Comparison of ENCODE assay signal across 14 mouse cellular contexts in the genomic region with DNA sequence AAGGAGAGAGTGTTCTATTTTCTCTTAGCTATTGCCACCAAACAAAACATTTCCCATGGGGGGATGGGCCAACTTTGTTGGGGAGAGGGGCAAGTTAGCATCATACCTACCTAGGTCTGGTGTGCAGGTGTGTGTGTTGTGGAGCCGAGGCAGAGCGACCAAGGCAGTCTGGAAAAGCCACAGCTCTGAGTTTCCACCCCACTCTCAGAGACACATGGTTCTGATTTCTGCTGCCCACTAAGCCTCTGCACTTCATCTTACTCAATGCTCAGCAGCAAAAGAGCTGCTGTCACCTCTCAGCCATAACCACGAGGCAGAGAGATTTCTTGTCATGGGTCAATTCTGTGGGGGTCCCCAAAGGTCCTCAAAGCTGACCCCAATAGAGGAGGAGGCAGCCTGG. TPM values are rescaled to one million over a fixed set of nuclear protein-coding genes. Genes with fewer than 3 reads are reported as not detected.
DNase-seq lines count a peak whose midpoint lies in the region; ATAC-seq and TF ChIP-seq lines count a peak whose summit lies in the region.
"Had no signal": no experiment of that assay in that cellular context is flagged by ENCODE, and none has a peak within 500 bp of the region (broad histone marks: within the 10 kb centered on the region; RNA-seq: fewer than 3 reads in every experiment).

No protein-coding gene starts in this region.

- H3K27me3 ChIP-seq in embryonic facial prominence, embryonic 14.5 days (replicated peaks; ENCODE audit: control insufficient read depth, insufficient read depth, low read length), result no peaks in the 10 kb centered on the region
- no peaks in the 10 kb centered on the region for H3K27me3 ChIP-seq in hindbrain, embryonic 15.5 days
- H3K27me3 ChIP-seq in midbrain, embryonic 16.5 days (ENCODE audit: control insufficient read depth, insufficient read depth, low read depth, low read length), result no peaks in the 10 kb centered on the region
- H3K27me3 ChIP-seq: heart, embryonic 12.5 days had no signal

- no peak for TF ChIP-seq CTCF in layer of hippocampus, adult 2 months (conservative IDR thresholded peaks at IDR 0.05)

- H3K27ac ChIP-seq in layer of hippocampus, adult 2 months, result peak overlapping the region; percentile 96
- peak overlapping the region; percentile 62 for H3K27ac ChIP-seq in embryonic facial prominence, embryonic 14.5 days (replicated peaks; ENCODE audit: low read depth, low read length)
- H3K27ac ChIP-seq in hindbrain, embryonic 15.5 days (replicated peaks), result peak overlapping the region; percentile 87
- H3K27ac ChIP-seq in midbrain, embryonic 16.5 days (ENCODE audit: low read length), result peak overlapping the region; percentile 92

- no peak for DNase-seq in layer of hippocampus, adult 2 months (ENCODE audit: low spot score in 2 of 2)
- no peak for DNase-seq in layer of hippocampus, adult 8-10 months (ENCODE audit: low spot score in 2 of 2)
- DNase-seq in embryonic facial prominence, embryonic 14.5 days (ENCODE audit: low spot score), result peak; percentile 39
- DNase-seq in thymus, postnatal 0 days (ENCODE audit: low spot score), result no peak
- DNase-seq in adrenal gland, postnatal 25 days, result no peak
- no peak for DNase-seq in testis, postnatal 10 days (ENCODE audit: low spot score)
- DNase-seq: kidney, adult 18-20 months; thymus, adult 2 months had no signal

- no peak; the same call in 1 of the 2 replicates for ATAC-seq in embryonic facial prominence, embryonic 14.5 days (ENCODE audit: low read depth)
- no peak for ATAC-seq in hindbrain, embryonic 15.5 days (ENCODE audit: low FRiP score, low read depth)
- 0 out of 2 replicates have a peak, but pooled peaks have one; percentile 36 for ATAC-seq in midbrain, embryonic 16.5 days
- ATAC-seq: CD4-positive, CD25-positive, alpha-beta regulatory T cell, adult 4 months had no signal

- no peaks in the 10 kb centered on the region for H3K36me3 ChIP-seq in embryonic facial prominence, embryonic 14.5 days (ENCODE audit: control insufficient read depth, insufficient read depth, low read length)
- no peaks in the 10 kb centered on the region for H3K36me3 ChIP-seq in hindbrain, embryonic 15.5 days
- no peaks in the 10 kb centered on the region for H3K36me3 ChIP-seq in midbrain, embryonic 16.5 days (ENCODE audit: control insufficient read depth, insufficient read depth, low read length)
- H3K36me3 ChIP-seq: heart, embryonic 12.5 days had no signal

- peaks cover 22% of the 10 kb centered on the region for H3K4me1 ChIP-seq in embryonic facial prominence, embryonic 14.5 days (ENCODE audit: control insufficient read depth, insufficient read depth, low read length)
- H3K4me1 ChIP-seq in hindbrain, embryonic 15.5 days (replicated peaks), result peaks cover 73% of the 10 kb centered on the region
- H3K4me1 ChIP-seq in midbrain, embryonic 16.5 days (ENCODE audit: control insufficient read depth, insufficient read depth, low read length), result peaks cover 56% of the 10 kb centered on the region

- peak overlapping the region; percentile 48; the same call in 1 of the 2 replicates for H3K4me2 ChIP-seq in embryonic facial prominence, embryonic 14.5 days (ENCODE audit: low read depth, low read length)
- peak overlapping the region; percentile 46 for H3K4me2 ChIP-seq in hindbrain, embryonic 15.5 days
- peak overlapping the region; percentile 23; the same call in 1 of the 2 replicates for H3K4me2 ChIP-seq in midbrain, embryonic 16.5 days (ENCODE audit: low read length)

- no peak overlapping the region for H3K9ac ChIP-seq in embryonic facial prominence, embryonic 14.5 days (ENCODE audit: low read depth, low read length)
- H3K9ac ChIP-seq in hindbrain, embryonic 15.5 days, result no peak overlapping the region
- H3K9ac ChIP-seq in midbrain, embryonic 16.5 days (ENCODE audit: low read depth, low read length), result 0 out of 2 replicates have a peak overlapping the region, but pooled peaks have one; percentile 6
- H3K9ac ChIP-seq: heart, embryonic 12.5 days had no signal

- H3K4me3 ChIP-seq in layer of hippocampus, adult 2 months, result peak overlapping the region; percentile 43; the same call in 1 of the 2 replicates
- H3K4me3 ChIP-seq in embryonic facial prominence, embryonic 14.5 days (ENCODE audit: low read depth, low read length), result no peak overlapping the region
- H3K4me3 ChIP-seq in hindbrain, embryonic 15.5 days, result no peak overlapping the region
- no peak overlapping the region for H3K4me3 ChIP-seq in midbrain, embryonic 16.5 days (ENCODE audit: low read depth, low read length)
- H3K4me3 ChIP-seq: erythroblast, embryonic 14.5 days; heart, embryonic 12.5 days; myocyte had no signal

- no peaks in the 10 kb centered on the region for H3K9me3 ChIP-seq in embryonic facial prominence, embryonic 14.5 days (ENCODE audit: control insufficient read depth, low read length)
- H3K9me3 ChIP-seq in hindbrain, embryonic 15.5 days, result no peaks in the 10 kb centered on the region
- no peaks in the 10 kb centered on the region for H3K9me3 ChIP-seq in midbrain, embryonic 16.5 days (replicated peaks; ENCODE audit: control insufficient read depth, low read length, poor library complexity, severe bottlenecking)
- H3K9me3 ChIP-seq: heart, embryonic 12.5 days had no signal

- WGBS in embryonic facial prominence, embryonic 14.5 days, result 18% methylated on average over 3 of the region's 3 CpGs
- WGBS in hindbrain, embryonic 15.5 days, result 35% methylated on average over 3 of the region's 3 CpGs
- 35% methylated on average over 3 of the region's 3 CpGs for WGBS in midbrain, embryonic 16.5 days

RNA-seq across cellular contexts. Expression of a gene that starts 28.8 kb away (rescaled TPM):
- under 1 TPM; 0.10 to 0.12 TPM for total RNA-seq in layer of hippocampus, adult 2 months (2021)
- total RNA-seq in layer of hippocampus, adult 8-10 months (2022), result under 1 TPM in 2 of 4 experiments, not detected in 2; 0.20 to 0.45 TPM
- 0.08 and 0.38 TPM in 2 replicates for polyA plus RNA-seq in embryonic facial prominence, embryonic 14.5 days (2014; fragmentation: Nextera tagmentation; extraction: Ambion mirVana)
- 2.1 TPM in 2 replicates for polyA plus RNA-seq in hindbrain, embryonic 15.5 days (2015; fragmentation: Nextera tagmentation; extraction: Ambion mirVana)
- polyA plus RNA-seq in midbrain, embryonic 16.5 days (2015; fragmentation: Nextera tagmentation; extraction: Ambion mirVana), result 1.7 and 2.1 TPM in 2 replicates
- not detected in 2 replicates for polyA plus RNA-seq in thymus, postnatal 0 days (2015; fragmentation: Nextera tagmentation; extraction: Ambion mirVana)
- total RNA-seq in adrenal gland, postnatal 25 days (2021), result not detected in 2 replicates
- polyA plus RNA-seq: CD4-positive, CD25-positive, alpha-beta regulatory T cell, adult 4 months; erythroblast, embryonic 14.5 days; heart, embryonic 12.5 days; myocyte; thymus, adult 2 months had no signal
